Mouse (Mus musculus) gastrocnemius, postnatal 25 days (tissue): Measurements from ENCODE around the gene Tal1. TPM values are rescaled to one million over a fixed set of nuclear protein-coding genes. Genes with fewer than 3 reads are reported as not detected.

Experiments
- DNase-seq: peaks from one replicate; pipeline ENCODE4 v3.0.0; 2022
- total RNA-seq, 2 experiments: library from RNA; stranded (reverse); gene quantifications; 1 replicate in 1 of 2; 2 replicates in 1 of 2; pipeline ENCODE4 v1.2.3; 2021

Gene Tal1
- total RNA-seq, 2 experiments from 2014 or later, result 0.46 to 1.3 TPM

DNA sequence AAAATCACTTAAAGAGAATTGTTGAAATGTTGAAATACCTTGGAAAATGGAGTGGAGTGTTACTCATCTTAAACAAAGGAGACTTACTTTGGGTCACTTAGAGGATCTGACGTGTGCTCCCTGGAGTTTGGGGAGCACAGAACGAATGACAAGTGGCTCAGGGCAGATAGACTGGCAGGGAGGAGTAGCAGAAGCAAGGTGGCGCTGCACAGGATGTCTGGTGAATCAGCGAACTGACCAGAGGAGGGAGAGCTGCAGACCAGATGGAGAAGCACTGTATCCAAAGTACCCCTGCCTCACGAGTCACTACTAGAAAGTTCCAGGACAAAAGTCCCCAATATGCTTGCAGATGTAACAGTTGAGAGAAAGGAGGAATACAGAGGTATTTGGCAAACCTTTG lies 57.0 kb downstream of the Tal1 start:
- no peak for DNase-seq

GRCm38 (mm10) chr4:115119642-115120041 lies 63.4 kb downstream of the Tal1 start:
- no peak for DNase-seq

DNA sequence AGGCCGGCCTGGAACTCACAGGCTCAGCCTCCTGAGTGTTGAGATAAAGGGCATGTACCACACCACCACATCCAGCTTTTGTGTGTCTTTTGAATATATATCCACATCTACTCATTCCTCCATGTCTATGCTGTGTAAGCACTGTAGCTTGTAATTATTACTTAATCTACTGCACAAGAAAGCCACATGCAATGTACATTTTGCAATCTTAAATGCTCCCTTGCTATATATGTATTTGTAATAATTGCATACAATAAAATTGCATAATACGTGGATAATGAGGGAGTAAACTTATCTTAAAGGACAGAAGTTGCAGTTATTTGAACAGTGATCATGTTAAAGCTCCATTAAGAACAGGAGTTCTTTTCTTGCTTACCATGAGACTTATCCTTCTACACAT lies 64.9 kb downstream of the Tal1 start:
- no peak for DNase-seq

Other genes starting within 250 kb of the Tal1 start
- not detected for gene Gm12830, start 234.7 kb upstream of the Tal1 start, total RNA-seq
- under 1 TPM; 0.19 to 0.33 TPM for gene Foxd2, start 147.6 kb upstream of the Tal1 start, total RNA-seq
- not detected for gene Foxe3, start 130.4 kb upstream of the Tal1 start, total RNA-seq
- 10 to 100 TPM; 23.3 to 27.8 TPM for gene Cmpk1, start 69.2 kb upstream of the Tal1 start, total RNA-seq
- under 1 TPM in 1 of 2 experiments, not detected in 1; 0.24 TPM for gene Stil, start 56.3 kb upstream of the Tal1 start, total RNA-seq
- not detected for gene Pdzk1ip1, start 32.3 kb downstream of the Tal1 start, total RNA-seq
- gene Cyp4x1, start 77.9 kb downstream of the Tal1 start, total RNA-seq, result not detected
- gene Cyp4a29, start 185.7 kb downstream of the Tal1 start, total RNA-seq, result not detected
- gene Cyp4a12a, start 242.6 kb downstream of the Tal1 start, total RNA-seq, result not detected